Mouse (Mus musculus): Measurements from ENCODE around the gene Adk.

DNA sequence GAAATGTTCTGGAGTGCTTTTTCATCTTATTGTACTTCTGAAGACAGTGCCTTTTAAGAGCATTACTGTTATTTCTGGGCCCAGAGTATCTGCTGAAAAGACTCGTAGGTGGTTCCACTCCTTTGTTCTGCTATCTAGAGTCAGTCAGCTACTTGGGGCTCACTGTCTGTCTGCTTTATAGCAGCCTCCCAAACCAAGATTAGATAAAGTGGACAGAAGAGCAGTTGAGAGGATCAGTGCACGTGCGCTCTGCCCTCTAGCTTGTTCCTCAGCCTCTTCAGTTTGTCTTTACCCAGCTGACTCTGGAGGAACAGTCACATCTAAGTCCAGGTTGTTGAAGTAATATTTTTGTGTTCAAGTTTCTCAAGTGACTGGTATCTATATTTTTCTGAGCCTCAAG is 21.6 kb downstream of the Adk start:
- TF ChIP-seq CTCF (IDR thresholded peaks at IDR 0.05; ENCODE audit: borderline replicate concordance, insufficient read depth, low read depth, low read length): no peak
- TF ChIP-seq POLR2A (IDR thresholded peaks at IDR 0.05; ENCODE audit: borderline replicate concordance, insufficient read depth, low read length): no peak
